Mouse (Mus musculus) kidney, postnatal 4 days (tissue): ENCODE measurements around the gene Tstd1.

Experiments used
- DNase-seq, 2 experiments: peaks; one replicate each; pipeline ENCODE4 v3.0.0; 2021; ENCODE audit warnings: mixed read lengths in 2 of 2

Tstd1 gene

DNA sequence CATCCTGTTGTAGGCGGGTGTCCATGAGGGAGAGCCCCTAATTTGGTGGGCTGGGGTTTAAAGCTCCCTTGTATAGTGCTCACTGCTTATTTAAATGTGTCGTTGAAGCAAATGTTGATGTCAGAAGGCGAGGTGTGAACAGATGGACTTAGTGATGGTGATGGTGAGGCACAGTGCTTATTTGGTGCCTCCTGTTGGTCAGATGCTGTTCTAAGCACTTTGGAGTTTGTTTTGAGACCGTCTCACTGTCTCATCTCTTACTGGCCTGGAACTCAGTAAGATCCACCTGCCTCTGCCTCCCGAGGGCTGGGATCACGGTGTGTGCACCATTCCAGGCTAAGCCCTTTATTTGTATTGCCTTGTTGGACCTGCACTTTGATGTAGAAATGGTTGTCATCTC lies 36.3 kb downstream of the Tstd1 start:
- no peak for DNase-seq

- DNase-seq, result no peak
These were observed 38.9 kb downstream of the Tstd1 start for GRCm38 (mm10) chr1:171457568-171457967.

DNA sequence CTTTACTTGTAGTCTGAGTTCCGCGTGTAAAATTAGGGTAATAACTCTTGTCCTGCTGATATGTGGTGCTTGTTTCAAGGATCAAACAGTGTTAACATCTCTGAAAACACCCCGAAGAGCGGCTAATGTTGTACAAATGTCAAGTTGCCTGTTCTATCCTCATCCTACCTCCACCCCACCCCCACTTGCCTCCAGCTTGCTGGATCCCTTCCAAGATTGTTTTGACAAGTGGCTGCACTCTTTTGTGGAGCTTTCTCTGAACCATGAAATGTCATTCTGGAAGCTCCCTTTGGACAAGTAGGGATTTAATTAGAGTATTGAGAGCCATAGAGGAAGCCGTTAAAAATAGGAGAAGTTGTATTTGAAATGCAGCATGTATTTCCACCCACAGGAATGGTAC lies 41.1 kb downstream of the Tstd1 start:
- DNase-seq, result peak; percentile 37 to 54

DNA sequence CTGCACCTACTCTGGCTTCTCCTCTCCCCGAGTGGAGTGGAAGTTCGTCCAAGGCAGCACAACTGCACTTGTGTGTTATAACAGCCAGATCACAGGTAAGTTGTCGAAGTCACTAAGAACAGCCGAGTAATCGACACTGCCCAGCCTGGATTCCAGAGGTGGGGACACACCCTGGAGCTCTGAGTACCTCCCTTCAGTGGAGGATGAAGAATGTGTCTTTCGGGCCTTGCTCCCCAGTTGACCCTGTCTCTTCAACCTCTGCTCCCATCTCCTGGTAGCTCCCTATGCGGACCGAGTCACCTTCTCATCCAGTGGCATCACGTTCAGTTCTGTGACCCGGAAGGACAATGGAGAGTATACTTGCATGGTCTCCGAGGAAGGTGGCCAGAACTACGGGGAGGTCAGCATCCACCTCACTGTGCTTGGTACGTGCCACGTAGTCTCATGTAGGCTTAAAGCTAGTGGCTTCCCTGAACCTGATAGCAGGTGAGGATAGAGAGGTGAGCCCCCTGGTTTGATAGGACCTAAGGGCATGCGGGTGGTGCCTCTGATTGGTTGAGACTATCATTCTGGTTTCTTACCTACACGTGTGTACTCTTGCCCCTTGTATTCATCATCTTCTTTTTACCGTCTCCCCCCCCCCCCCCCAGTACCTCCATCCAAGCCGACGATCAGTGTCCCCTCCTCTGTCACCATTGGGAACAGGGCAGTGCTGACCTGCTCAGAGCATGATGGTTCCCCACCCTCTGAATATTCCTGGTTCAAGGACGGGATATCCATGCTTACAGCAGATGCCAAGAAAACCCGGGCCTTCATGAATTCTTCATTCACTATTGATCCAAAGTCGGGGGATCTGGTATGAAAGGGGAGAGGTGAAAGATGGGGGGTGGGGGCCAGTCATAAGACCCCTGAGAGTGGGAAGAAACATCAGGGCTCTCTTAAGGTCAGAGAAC lies 42.2 kb downstream of the Tstd1 start:
- no peak for DNase-seq

DNA sequence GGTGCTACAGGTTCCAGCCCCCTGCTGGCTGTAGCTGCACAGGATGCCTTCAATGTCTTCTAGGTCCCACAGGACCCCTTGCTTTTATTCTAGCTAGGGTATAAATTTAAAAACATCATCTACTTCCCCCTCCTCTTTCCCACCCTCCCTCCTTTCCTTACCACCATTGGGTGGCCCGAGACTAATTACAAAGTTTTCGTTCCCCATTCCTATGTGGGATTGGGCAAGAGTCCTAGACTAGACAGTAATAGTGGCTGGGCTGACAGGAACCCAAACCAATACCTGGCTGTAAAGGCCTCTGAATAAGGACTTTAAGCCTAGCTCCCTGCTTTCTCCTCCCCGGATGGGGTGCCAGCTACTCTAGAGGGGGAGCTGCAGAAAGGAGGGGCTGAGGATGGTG lies 44.5 kb downstream of the Tstd1 start:
- DNase-seq, result no peak

DNA sequence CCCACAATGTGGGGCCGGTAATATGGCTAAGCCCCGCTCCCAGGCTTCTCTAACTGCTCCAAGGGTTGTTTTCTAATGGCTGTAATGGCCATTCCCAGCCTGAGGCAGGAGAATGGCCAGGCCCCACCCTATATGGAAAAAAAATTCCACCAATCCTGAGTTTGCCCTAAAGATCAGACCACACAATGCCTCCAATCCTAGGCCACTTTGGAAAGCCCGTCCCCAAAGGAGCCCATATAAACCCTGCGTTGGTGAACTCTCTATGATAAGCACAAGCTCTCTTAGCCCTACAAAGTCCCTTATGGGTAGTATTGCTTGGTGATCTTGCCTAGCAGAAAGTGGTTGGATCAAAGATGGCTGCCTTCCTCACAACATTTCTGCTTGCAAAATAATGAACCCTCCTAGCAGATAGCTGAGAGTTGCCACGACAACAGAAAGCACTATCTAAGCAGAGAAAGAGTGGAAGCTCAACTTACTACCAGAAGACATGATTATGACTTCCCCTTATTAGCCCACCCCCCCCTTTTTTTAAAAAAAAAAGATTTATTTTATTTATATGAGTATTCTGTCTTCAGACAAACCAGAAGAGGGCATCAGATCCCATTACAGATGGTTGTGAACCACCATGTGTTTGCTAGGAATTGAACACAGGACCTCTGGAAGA lies 47.2 kb downstream of the Tstd1 start:
- no peak for DNase-seq

DNA sequence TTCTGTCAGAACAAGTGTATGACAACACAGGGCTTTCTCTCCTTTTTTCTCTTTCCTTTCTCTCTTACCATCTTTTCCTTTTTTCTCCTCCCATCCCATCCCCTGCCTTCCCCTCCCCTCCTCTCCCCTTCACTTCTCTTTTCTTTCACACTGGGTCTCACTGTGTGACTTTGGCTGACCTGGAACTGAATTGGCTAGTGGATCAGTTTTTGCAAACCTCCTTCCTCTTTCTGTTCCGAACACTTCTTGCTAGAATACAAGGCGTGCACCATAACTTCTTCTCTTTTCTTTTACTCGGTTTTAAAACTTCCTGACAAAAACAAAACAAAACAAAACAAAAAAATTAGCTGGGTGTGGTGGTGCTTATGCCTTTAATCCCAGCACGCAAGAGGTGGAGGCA lies 47.9 kb downstream of the Tstd1 start:
- DNase-seq, result no peak

- no peak for DNase-seq
These were observed 51.0 kb downstream of the Tstd1 start for GRCm38 (mm10) chr1:171469678-171470077.
